Mouse (Mus musculus): ENCODE results near the gene Insc. TPM values are rescaled to one million over a fixed set of nuclear protein-coding genes. Genes with fewer than 3 reads are reported as not detected.

Insc gene
- polyA plus RNA-seq, 1 experiment from 2014 or later, result 0.21 TPM

- CTCF ChIA-PET, result interaction anchor here (1.4 kb wide), 1 partner anchor 38 kb away, joined by 3 read pairs; no protein-coding TSS in a partner anchor
- DNase-seq (ENCODE audit: low read depth, low spot score) (no peak), ATAC-seq (no peak)
- TF ChIP-seq CTCF (IDR thresholded peaks at IDR 0.05), result no peak
- in situ Hi-C loops (cut with MboI; ENCODE audit: low pct_unique_long_range_greater_than_20kb), result no loop called here
- POLR2A ChIA-PET, result no interaction called here
- no peaks in the 10 kb centered on the region for H3K27me3 ChIP-seq
Measured at GRCm38 (mm10) chr7:114779056-114779660, 35.7 kb downstream of the Insc start.

GRCm38 (mm10) chr7:114783291-114783690 lies 39.8 kb downstream of the Insc start:
- no peaks in the 10 kb centered on the region for H3K27me3 ChIP-seq
- ATAC-seq (no peak), DNase-seq (ENCODE audit: low read depth, low spot score) (no peak)
- TF ChIP-seq CTCF (IDR thresholded peaks at IDR 0.05), result no peak
- in situ Hi-C loops (cut with MboI; ENCODE audit: low pct_unique_long_range_greater_than_20kb), result no loop called here
- POLR2A ChIA-PET, result no interaction called here
- CTCF ChIA-PET, result no interaction called here

GRCm38 (mm10) chr7:114791087-114791486 lies 47.6 kb downstream of the Insc start:
- CTCF ChIA-PET, result interaction anchor here (2.2 kb wide), 1 partner anchor 26 kb away, joined by 6 read pairs; no protein-coding TSS in a partner anchor
- ATAC-seq, result no peak
- DNase-seq (ENCODE audit: low read depth, low spot score), result no peak
- H3K27me3 ChIP-seq, result no peaks in the 10 kb centered on the region
- POLR2A ChIA-PET, result no interaction called here
- in situ Hi-C loops (cut with MboI; ENCODE audit: low pct_unique_long_range_greater_than_20kb), result no loop called here
- TF ChIP-seq CTCF (IDR thresholded peaks at IDR 0.05), result no peak

- CTCF ChIA-PET, result interaction anchor here (0.9 to 2.2 kb wide), 3 partner anchors 17 to 25 kb away, joined by 3 to 6 read pairs (median 3); no protein-coding TSS in a partner anchor
- no peak for TF ChIP-seq CTCF (IDR thresholded peaks at IDR 0.05)
- H3K27me3 ChIP-seq, result no peaks in the 10 kb centered on the region
- DNase-seq (ENCODE audit: low read depth, low spot score) (no peak), ATAC-seq (no peak)
- POLR2A ChIA-PET, result no interaction called here
- in situ Hi-C loops (cut with MboI; ENCODE audit: low pct_unique_long_range_greater_than_20kb), result no loop called here
Measured at GRCm38 (mm10) chr7:114792026-114792425, 48.5 kb downstream of the Insc start.

- H3K27me3 ChIP-seq, result no peaks in the 10 kb centered on the region
- DNase-seq (ENCODE audit: low read depth, low spot score) (no peak), ATAC-seq (no peak)
- in situ Hi-C loops (cut with MboI; ENCODE audit: low pct_unique_long_range_greater_than_20kb), result no loop called here
- POLR2A ChIA-PET, result no interaction called here
- CTCF ChIA-PET, result no interaction called here
- no peak for TF ChIP-seq CTCF (IDR thresholded peaks at IDR 0.05)
Measured at GRCm38 (mm10) chr7:114794400-114794799, 50.9 kb downstream of the Insc start.

- DNase-seq (ENCODE audit: low read depth, low spot score), result no peak
Measured at GRCm38 (mm10) chr7:114802576-114802975, 59.1 kb downstream of the Insc start.

GRCm38 (mm10) chr7:114805311-114805710 lies 61.8 kb downstream of the Insc start:
- no peak for ATAC-seq
- in situ Hi-C loops (cut with MboI; ENCODE audit: low pct_unique_long_range_greater_than_20kb), result loop anchor here (25.0 kb wide), 1 partner anchor 518 kb away; the partner anchor contains the start of gene Psma1
- H3K27me3 ChIP-seq, result no peaks in the 10 kb centered on the region
- ChIA-PET CTCF (no interaction called here), POLR2A (no interaction called here)
- TF ChIP-seq CTCF (IDR thresholded peaks at IDR 0.05), result no peak
- no peak for DNase-seq (ENCODE audit: low read depth, low spot score)

More at GRCm38 (mm10) chr7:114802576-114802975, 59.1 kb downstream of the Insc start:
- TF ChIP-seq CTCF (IDR thresholded peaks at IDR 0.05), result no peak
- H3K27me3 ChIP-seq, result no peaks in the 10 kb centered on the region
- ChIA-PET CTCF (interaction anchor here (1.9 kb wide), 1 partner anchor 15 kb away, joined by 5 read pairs; no protein-coding TSS in a partner anchor), POLR2A (no interaction called here)
- no peak for ATAC-seq
- in situ Hi-C loops (cut with MboI; ENCODE audit: low pct_unique_long_range_greater_than_20kb), result loop anchor here (25.0 kb wide), 1 partner anchor 515 kb away; the partner anchor contains the start of gene Psma1

GRCm38 (mm10) chr7:114807343-114807742 lies 63.8 kb downstream of the Insc start:
- POLR2A ChIA-PET, result no interaction called here
- in situ Hi-C loops (cut with MboI; ENCODE audit: low pct_unique_long_range_greater_than_20kb), result loop anchor here (25.0 kb wide), 1 partner anchor 520 kb away; the partner anchor contains the start of gene Psma1

GRCm38 (mm10) chr7:114808341-114808740 lies 64.8 kb downstream of the Insc start:
- DNase-seq (ENCODE audit: low read depth, low spot score) (no peak), ATAC-seq (no peak)
- POLR2A ChIA-PET, result interaction anchor here (0.5 kb wide), 1 partner anchor 564 kb away, joined by 3 read pairs; no protein-coding TSS in a partner anchor
- in situ Hi-C loops (cut with MboI; ENCODE audit: low pct_unique_long_range_greater_than_20kb), result loop anchor here (25.0 kb wide), 1 partner anchor 521 kb away; the partner anchor contains the start of gene Psma1
- CTCF ChIA-PET, result interaction anchor here (1.2 to 1.4 kb wide), 2 partner anchors 9 to 89 kb away, joined by 3 to 4 read pairs; no protein-coding TSS in a partner anchor
- no peak for TF ChIP-seq CTCF (IDR thresholded peaks at IDR 0.05)
- no peaks in the 10 kb centered on the region for H3K27me3 ChIP-seq

More at GRCm38 (mm10) chr7:114807343-114807742, 63.8 kb downstream of the Insc start:
- H3K27me3 ChIP-seq, result no peaks in the 10 kb centered on the region
- ATAC-seq (no peak), DNase-seq (ENCODE audit: low read depth, low spot score) (no peak)
- no peak for TF ChIP-seq CTCF (IDR thresholded peaks at IDR 0.05)
- CTCF ChIA-PET, result no interaction called here

GRCm38 (mm10) chr7:114817291-114817806 lies 73.9 kb downstream of the Insc start:
- POLR2A ChIA-PET, result interaction anchor here (0.6 kb wide), 1 partner anchor 72 kb away, joined by 3 read pairs; no protein-coding TSS in a partner anchor
- in situ Hi-C loops (cut with MboI; ENCODE audit: low pct_unique_long_range_greater_than_20kb), result loop anchor here (5.0 to 25.0 kb wide), 4 partner anchors 80 to 530 kb away; partner anchors contain the start of gene Psma1
- no peaks in the 10 kb centered on the region for H3K27me3 ChIP-seq
- CTCF ChIA-PET, result interaction anchor here (0.7 to 5.9 kb wide), 12 partner anchors 9 to 235 kb away, joined by 3 to 73 read pairs (median 4); no protein-coding TSS in a partner anchor
- DNase-seq (ENCODE audit: low read depth, low spot score), result peak; percentile 59
- TF ChIP-seq CTCF (IDR thresholded peaks at IDR 0.05), result peak; percentile 92
- ATAC-seq, result peak; percentile 98

- no peak for TF ChIP-seq CTCF (IDR thresholded peaks at IDR 0.05)
- ChIA-PET CTCF (interaction anchor here (1.1 to 5.9 kb wide), 8 partner anchors 9 to 235 kb away, joined by 3 to 73 read pairs (median 4); no protein-coding TSS in a partner anchor), POLR2A (interaction anchor here (0.6 kb wide), 1 partner anchor 73 kb away, joined by 3 read pairs; no protein-coding TSS in a partner anchor)
- H3K27me3 ChIP-seq, result no peaks in the 10 kb centered on the region
- DNase-seq (ENCODE audit: low read depth, low spot score) (no peak), ATAC-seq (no peak)
- in situ Hi-C loops (cut with MboI; ENCODE audit: low pct_unique_long_range_greater_than_20kb), result loop anchor here (5.0 to 25.0 kb wide), 4 partner anchors 81 to 531 kb away; partner anchors contain the start of gene Psma1
Measured at GRCm38 (mm10) chr7:114817879-114818278, 74.4 kb downstream of the Insc start.

All from Patski (cell line).